Mouse (Mus musculus): Measurements from ENCODE around the gene Atp5d.

The Atp5d gene

GRCm38 (mm10) chr10:80179068-80180051, 40.9 kb downstream of the Atp5d start, which contains the start of gene Efna2:
Gene Efna2 (plus strand): TSS chr10:80179482.
- peak; percentile 15; the same call in 1 of the 2 replicates for ATAC-seq (ENCODE audit: low TSS enrichment)

GRCm38 (mm10) chr10:80180288-80180687, 41.9 kb downstream of the Atp5d start:
- ATAC-seq (ENCODE audit: low TSS enrichment), result no peak

- no peak for ATAC-seq (ENCODE audit: low TSS enrichment)
Measured at GRCm38 (mm10) chr10:80180823-80181222, 42.4 kb downstream of the Atp5d start.

GRCm38 (mm10) chr10:80182547-80182946, 44.1 kb downstream of the Atp5d start:
- ATAC-seq (ENCODE audit: low TSS enrichment), result no peak

- no peak for ATAC-seq (ENCODE audit: low TSS enrichment)
Measured at GRCm38 (mm10) chr10:80186649-80187048, 48.2 kb downstream of the Atp5d start.

GRCm38 (mm10) chr10:80187739-80188138, 49.3 kb downstream of the Atp5d start:
- ATAC-seq (ENCODE audit: low TSS enrichment), result no peak

- ATAC-seq (ENCODE audit: low TSS enrichment), result no peak
Measured at GRCm38 (mm10) chr10:80188453-80189024, 50.1 kb downstream of the Atp5d start.

GRCm38 (mm10) chr10:80189999-80190398, 51.6 kb downstream of the Atp5d start:
- ATAC-seq (ENCODE audit: low TSS enrichment), result no peak

GRCm38 (mm10) chr10:80190491-80191051, 52.1 kb downstream of the Atp5d start:
- ATAC-seq (ENCODE audit: low TSS enrichment), result peak; percentile 77; the same call in 1 of the 2 replicates

- no peak for ATAC-seq (ENCODE audit: low TSS enrichment)
Measured at GRCm38 (mm10) chr10:80193976-80194375, 55.5 kb downstream of the Atp5d start.

- no peak for ATAC-seq (ENCODE audit: low TSS enrichment)
Measured at GRCm38 (mm10) chr10:80194441-80194840, 56.0 kb downstream of the Atp5d start.

Data from frontal cortex, adult (tissue).